Mouse (Mus musculus): ENCODE data around the gene Angptl2.

The Angptl2 gene

DNA sequence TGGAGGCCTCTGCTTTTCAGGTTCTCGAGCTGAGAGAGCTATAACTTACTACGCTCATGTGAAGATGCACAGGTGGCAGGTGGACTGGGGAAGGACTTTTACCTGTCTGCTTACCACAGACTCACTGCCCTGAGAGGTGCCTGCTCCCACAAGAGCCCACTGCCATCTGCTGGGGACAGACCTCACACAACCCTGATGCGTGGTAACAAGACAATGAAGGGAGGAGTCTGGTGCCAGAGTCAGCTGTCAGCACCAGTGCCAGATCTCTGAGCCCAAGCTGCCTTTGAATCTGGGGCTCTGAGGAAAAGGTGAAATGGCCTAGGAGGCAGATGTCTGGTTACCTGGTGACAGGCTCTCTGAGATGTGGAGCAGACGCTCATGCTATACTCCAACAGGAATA is 19.0 kb downstream of the Angptl2 start:
- TF ChIP-seq GATA4 (IDR thresholded peaks at IDR 0.05; ENCODE audit: insufficient replicate concordance, low read length): no peak

DNA sequence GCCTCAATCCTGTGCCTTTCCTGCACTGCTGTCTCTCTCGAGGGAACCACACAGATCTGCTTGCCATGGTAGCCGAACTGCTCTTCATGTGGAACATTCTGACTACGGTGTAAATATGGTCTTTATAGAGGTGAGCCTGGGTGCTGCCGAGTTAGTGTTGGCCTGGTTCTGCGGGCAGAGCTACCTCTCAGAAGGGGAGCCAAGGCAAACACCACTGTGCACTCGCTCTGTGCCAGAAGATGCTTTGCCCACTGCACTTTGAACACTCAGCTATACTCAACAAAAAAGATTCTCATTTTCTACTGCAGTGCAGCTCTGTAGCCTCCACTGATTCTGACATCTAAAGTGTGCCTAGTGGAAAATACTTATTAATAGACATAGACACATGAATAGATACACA is 21.7 kb downstream of the Angptl2 start:
- no peak for TF ChIP-seq GATA4 (IDR thresholded peaks at IDR 0.05; ENCODE audit: insufficient replicate concordance, low read length)

DNA sequence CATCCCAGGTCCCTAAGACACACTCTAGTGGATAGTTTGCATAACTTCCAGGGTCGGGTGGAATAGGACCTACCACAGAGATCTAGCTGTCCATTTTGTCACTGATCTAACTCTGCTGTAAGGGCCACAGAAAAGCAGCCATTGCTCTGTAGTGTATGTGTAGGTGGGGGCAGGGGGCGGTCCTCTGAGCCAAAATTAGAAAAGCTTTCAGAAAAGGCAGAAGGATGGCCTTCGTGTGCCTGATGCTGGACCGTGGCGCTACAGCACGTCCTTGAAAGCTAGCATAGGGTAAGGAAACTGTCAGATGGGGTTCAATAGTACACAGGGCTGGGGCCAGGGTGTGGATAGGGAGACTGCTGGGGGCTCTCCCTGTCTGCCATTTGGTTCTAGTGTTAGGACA is 29.0 kb downstream of the Angptl2 start:
- no peak for TF ChIP-seq GATA4 (IDR thresholded peaks at IDR 0.05; ENCODE audit: insufficient replicate concordance, low read length)

DNA sequence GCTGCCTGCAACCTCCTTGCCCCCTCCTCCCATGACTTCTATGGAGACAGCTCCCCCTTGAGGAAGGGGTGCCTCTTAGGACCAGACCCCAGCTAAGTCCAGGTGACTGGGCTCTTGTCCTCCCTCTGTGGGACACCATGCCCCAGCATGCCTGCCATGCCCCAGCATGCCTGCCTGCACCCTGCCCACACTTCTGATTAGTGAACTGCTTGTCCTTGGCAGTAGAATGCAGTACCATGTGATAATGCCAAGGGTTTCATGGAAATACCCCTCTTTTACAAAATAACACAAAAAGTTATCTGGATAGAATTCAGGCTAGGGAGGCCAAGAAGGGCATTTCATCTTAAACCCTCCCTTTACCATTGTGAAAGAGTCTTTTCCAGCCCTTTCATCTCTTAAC is 29.5 kb downstream of the Angptl2 start:
- no peak for TF ChIP-seq GATA4 (IDR thresholded peaks at IDR 0.05; ENCODE audit: insufficient replicate concordance, low read length)

DNA sequence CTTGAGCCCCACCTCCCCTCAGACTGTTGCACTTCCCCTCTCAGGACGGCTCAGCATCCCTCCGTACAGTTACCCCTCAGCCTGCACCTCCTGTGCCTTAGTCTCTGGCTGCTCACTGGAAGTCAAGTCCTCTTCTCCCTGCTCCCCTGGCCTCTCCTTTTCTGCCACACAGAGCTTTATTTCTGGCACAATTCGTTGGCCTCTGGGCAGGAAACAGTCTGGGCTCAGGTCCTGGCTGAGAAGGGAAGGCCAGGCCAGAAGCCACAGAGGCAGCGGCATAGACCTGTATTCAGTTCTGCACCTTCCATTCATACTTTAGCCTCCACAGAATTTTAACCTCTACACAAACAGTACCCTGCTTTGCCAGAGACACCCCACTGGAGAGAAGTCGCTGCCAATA is 31.0 kb downstream of the Angptl2 start:
- no peak for TF ChIP-seq GATA4 (IDR thresholded peaks at IDR 0.05; ENCODE audit: insufficient replicate concordance, low read length)

DNA sequence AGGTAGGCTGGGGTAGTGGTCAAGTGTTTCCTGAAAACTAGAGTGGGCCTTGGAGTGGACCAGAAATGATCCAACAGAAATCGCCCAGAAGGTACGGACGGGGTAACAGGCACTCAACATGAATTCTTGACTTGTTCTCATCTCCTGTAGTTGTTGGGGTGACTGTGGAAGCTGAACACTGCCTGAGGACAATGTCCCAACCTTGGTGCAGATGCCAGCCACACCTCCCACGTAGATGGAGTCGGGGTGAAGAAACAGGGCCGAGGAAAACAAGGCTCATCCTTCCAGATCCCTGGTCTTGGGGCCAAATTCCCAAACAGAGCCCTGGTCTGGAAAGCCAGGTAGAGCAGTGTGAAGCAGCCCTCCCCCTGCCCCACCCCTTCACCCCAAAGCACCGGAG is 32.7 kb downstream of the Angptl2 start:
- no peak for TF ChIP-seq GATA4 (IDR thresholded peaks at IDR 0.05; ENCODE audit: insufficient replicate concordance, low read length)

DNA sequence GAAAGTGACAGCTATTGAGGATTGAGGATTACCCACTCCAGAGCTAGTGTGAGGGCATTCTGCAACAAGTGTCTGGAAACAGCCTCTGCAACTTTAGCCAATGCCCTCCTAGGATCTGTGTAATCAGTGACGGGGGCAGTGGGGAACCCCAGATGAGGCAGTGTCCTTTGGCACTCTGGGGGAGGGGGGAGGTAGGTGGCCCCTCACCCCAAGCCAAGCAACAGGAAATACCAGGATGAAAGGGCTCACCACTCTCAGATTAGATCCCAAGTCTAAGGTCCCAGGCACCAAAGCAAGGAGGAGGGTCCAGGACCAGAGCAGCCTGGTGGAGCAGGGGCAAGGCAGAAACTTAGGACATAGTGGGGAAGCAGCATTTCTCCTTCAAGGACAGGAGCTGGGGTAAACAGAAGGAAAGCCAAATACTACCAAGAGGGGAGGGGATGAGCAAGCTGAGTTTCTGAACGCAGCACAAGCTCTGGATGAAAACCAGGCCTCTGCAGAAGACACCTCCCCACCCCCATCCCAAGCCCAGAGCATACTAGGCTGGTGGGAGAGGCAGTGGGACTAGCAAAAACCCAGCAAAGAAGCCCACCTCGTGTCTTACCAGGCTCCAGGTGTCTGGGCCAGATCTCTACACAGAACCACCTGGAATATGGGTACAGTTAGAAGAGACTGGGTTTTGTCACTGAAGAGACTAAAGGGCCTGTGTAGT is 34.2 kb downstream of the Angptl2 start:
- TF ChIP-seq GATA4 (IDR thresholded peaks at IDR 0.05; ENCODE audit: insufficient replicate concordance, low read length): no peak

DNA sequence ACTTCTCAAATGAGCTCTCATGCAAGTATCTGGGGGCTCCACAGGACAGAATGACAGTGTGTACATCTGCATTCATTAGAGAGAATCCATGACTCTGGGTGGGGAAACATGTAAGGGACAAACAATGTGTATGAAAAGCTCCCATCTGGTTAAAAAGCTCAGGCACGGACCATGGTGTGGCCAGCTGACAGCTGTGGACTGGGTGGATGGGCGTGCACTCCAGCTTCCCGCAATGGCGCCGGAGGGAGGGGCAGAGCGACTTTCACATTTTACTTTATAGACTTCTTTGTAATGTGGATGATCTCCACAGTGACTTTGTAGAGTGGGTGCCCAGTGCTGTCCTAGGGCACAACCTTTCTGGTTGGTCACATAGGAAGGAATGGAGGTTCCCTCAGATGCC is 36.9 kb downstream of the Angptl2 start:
- no peak for TF ChIP-seq GATA4 (IDR thresholded peaks at IDR 0.05; ENCODE audit: insufficient replicate concordance, low read length)

DNA sequence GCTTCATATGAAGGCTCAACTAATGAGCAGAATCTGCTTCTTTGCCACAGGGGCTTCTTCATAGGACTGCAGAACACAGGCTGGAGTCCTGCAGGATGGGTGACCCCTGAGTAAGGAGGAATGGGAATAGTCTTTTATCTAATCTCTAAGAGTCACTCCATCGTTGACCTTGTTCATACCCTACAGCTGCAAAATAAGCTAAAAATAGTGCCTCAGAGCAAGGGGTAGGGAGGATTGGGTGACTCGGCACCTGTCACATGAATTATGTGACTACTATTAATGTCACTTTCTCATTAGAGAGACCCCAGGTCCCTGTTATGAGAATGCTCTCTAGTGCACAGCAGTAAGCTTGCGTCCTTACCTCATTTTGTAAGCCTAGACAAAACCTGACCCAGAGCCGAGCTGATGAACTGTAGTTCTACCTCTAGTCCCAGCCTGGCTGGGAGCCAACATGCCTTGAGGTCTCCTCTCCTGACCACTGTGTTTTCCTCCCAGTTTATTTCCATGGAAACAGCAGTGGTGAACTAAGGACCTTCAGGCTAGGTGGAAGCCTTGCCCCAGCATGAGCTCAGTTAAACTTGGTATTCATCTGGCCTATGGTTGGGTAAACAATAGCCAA is 37.8 kb downstream of the Angptl2 start:
- no peak for TF ChIP-seq GATA4 (IDR thresholded peaks at IDR 0.05; ENCODE audit: insufficient replicate concordance, low read length)

DNA sequence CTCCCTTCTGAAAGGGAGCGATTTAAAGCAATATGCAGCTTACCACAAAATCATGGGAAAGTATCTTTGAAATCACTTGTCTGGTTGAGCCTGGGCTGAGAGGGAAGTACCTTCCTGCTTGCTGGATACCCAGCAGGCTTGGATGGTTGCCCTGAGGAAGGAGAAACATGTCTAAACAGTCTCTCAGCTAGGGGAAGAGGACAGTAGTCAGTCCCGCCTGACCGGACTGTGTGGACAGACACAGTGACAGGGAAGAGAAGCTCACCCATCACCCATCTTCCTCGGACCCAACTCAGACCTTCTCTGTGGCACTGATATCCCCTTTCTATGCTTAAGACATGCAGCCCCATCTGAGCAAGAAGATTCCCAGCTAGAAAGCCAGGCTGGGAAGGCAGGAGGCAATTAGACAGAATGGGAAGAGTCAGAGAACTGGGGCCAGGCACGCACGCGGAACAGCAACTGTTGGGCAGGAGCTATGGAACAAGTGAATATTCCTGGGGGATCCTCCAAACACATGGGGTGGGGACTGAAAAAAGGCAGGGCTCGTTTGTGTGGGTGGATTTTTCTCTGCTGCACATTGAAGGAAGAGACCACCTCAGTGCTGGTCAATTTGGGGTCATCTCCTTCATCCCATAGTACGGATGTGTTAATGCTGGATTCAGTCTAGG is 38.6 kb downstream of the Angptl2 start:
- no peak for TF ChIP-seq GATA4 (IDR thresholded peaks at IDR 0.05; ENCODE audit: insufficient replicate concordance, low read length)

DNA sequence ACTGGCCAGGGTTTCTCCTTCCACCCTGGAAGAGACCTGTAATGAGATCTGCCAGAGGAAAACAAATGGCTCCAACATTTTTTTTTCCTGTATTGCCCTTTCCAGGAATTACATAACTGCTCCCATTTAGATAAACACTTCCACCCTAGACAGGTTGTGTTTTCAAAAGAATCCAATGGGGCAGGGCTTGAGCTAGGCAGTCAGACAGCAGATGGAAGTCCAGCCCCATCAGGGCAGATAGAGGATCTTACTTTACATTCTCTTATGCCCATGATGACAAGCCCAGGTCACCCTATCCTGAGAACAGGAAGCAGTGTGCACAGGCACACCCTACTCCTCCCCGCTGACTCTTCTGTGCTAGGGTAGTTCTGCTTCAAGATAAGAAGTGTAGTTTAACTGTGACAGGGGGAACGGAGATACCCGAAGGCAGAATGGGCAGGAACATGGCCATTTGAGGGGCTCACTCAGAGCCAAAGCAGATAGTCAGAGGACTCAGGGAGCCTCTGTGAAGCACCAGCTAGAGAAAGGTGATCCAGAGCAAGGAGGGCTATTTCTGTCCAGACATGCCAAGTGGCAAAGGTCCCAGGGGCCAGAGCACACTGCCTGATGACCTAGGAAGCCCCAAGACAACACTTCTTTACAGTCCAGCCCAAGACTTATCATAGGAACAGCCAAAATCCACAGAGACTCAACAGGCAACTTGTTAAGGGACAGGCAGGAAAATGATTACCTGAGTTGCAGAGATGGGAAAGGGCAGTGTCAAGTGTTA is 41.1 kb downstream of the Angptl2 start:
- no peak for TF ChIP-seq GATA4 (IDR thresholded peaks at IDR 0.05; ENCODE audit: insufficient replicate concordance, low read length)

DNA sequence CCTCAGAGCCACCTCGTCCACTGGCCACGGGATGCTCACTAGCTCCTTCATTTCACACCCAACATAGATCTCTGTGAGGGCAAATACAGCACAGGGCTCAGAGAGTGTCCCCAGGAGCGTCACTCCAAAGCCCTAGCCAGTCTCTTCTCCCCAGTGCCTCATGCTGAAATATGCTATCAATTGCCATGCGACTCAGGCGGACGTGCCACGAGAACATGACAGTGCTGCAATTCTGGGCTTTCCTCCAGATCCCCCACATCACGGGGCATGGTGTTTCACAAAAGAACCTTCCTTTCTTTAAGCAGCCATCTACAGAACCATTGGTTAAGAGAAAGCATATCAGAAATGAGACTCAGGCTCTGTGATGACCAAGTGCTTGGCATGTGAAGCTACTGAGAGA is 44.9 kb downstream of the Angptl2 start:
- TF ChIP-seq GATA4 (IDR thresholded peaks at IDR 0.05; ENCODE audit: insufficient replicate concordance, low read length): no peak

DNA sequence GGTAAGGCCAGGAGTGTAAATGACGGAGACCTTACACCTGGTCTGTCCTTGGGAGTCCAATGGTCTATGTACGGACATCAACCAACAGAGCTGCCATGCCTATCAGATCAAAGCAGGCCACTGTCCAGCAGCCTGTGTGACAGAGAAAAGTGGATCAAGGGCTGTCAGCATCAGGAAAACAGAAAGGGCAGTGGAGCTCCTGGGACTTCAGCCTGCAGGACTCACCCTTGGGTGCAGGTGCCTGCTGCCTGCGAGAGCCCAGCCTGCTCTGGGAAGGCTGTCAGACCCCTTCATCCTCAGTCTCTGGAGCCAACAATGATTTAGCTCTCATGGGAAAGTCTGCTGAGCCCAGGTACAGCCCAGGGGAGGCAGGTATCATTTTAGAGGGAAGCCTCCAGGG is 45.6 kb downstream of the Angptl2 start:
- no peak for TF ChIP-seq GATA4 (IDR thresholded peaks at IDR 0.05; ENCODE audit: insufficient replicate concordance, low read length)

DNA sequence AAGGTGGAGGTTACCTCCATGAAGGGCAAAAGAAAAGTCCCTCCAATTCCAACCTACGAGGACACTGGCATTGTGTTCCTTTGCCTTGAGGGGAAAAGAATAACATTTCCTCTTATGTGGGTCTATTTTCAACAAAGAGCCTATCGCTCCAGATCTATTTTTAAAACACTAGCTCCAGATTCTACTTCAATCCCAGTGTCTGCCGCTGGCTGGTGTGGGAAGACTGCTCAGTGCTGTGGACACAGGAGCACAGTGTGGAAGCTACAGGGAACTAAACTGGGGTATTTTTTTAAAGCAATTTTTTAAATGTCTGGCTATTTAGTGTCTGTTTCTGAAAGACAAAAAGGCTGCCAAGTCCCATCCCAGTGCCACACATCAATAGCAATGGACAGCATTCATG is 49.9 kb downstream of the Angptl2 start:
- no peak for TF ChIP-seq GATA4 (IDR thresholded peaks at IDR 0.05; ENCODE audit: insufficient replicate concordance, low read length)

DNA sequence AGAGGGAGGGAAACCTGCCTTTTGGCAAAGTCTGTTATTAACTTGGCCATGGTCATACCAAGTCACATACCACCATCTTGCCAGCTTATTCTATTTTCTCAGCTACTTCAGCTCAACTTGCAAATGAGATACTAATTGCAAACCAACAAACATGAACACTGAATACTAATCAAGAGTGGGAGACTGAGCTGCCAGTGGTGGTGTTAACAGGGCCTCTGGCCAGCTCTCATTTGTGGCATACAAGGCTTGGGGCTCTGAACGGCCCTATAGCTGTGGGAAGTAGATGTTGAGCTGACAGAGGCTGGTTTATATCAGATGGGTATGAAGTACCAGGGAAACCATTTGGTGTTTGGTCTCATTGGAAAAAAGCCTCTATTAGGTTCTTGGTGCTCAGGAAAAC is 51.2 kb downstream of the Angptl2 start:
- no peak for TF ChIP-seq GATA4 (IDR thresholded peaks at IDR 0.05; ENCODE audit: insufficient replicate concordance, low read length)

Data from liver, adult (tissue).